Mouse (Mus musculus) ES-Bruce4 (cell line): ENCODE results near the gene Gm26992.

ENCODE experiments used
- CTCF ChIP-seq: IDR thresholded peaks from one replicate; pipeline ENCODE4 v1.8.1; 2011; ENCODE audit warnings: low read depth, low read length
- POLR2A ChIP-seq: IDR thresholded peaks from one replicate; pipeline ENCODE4 v1.8.1; 2011; ENCODE audit warnings: low read length; ENCODE audit not compliant: insufficient read depth

GRCm38 (mm10) chrX:103483047-103483446 is 61.2 kb downstream of the Gm26992 start:
- TF ChIP-seq CTCF (no peak), POLR2A (no peak)
